Mouse (Mus musculus) embryonic stem cell, embryonic (primary cell): ENCODE results near the gene Fmo6.

Source experiments
- CTCF ChIA-PET, 4 experiments: fragments of 300-600 bp in 2 of 4; fragments of 350-600 bp in 2 of 4; sonication (Branson Sonifier 250); formaldehyde crosslinking; loops; one replicate each; lab custom pipeline; 2022; ENCODE audit warnings: inconsistent platforms in 2 of 4; lab: Charles Lee
- POLR2A ChIA-PET, 4 experiments: fragments of 300-600 bp in 2 of 4; fragments of 350-600 bp in 2 of 4; sonication (Branson Sonifier 250); formaldehyde crosslinking; loops; one replicate each; lab custom pipeline; 2022; ENCODE audit warnings: antibody characterized with exemption in 4 of 4, inconsistent platforms in 1 of 4; lab: Charles Lee

Gene Fmo6

GRCm38 (mm10) chr1:162867396-162867795 is 69.9 kb downstream of the Fmo6 start:
- ChIA-PET POLR2A (no interaction called here), CTCF (interaction anchor here in 1 of 4 experiments (0.6 kb wide), 1 partner anchor 13 kb away, joined by 4 read pairs; no protein-coding TSS in a partner anchor)
